Mouse (Mus musculus): ENCODE measurements around the gene Ube2q2.

DNA sequence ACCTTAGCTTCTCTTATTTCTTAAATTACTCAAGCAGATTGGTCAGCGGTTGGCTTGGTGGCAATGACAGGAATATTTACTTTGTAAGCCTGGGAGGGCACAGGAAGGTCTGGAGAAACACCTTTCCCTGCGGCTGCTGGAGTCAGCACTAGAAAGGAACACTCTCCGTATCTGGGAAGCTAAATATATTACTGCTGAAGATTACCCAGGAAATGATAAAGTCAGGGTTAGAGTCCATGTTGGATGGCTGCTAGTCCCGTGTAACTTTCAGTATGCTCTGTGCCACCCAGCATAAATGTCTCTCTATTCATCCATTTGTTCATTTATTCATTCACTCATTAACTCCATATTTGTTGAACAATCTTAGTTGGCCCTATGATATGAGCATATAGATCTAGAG is 11.5 kb upstream of the Ube2q2 start:
- TF ChIP-seq CEBPB (IDR thresholded peaks at IDR 0.05; ENCODE audit: insufficient read depth, poor library complexity, severe bottlenecking) (no peak), MAX (IDR thresholded peaks at IDR 0.05; ENCODE audit: low read depth) (no peak), POLR2A (IDR thresholded peaks at IDR 0.05; ENCODE audit: insufficient read length, low read depth) (no peak), POLR2AphosphoS2 (IDR thresholded peaks at IDR 0.05; ENCODE audit: insufficient read length, low read depth) (no peak), TCF12 (IDR thresholded peaks at IDR 0.05; ENCODE audit: insufficient read depth, poor library complexity, severe bottlenecking) (no peak)
